Mouse (Mus musculus) adrenal gland, postnatal 36 days (tissue): ENCODE data around the gene Cxcl10. TPM values are rescaled to one million over a fixed set of nuclear protein-coding genes. Genes with fewer than 3 reads are reported as not detected.
"Not testable (repeated sequence)": the region's sequence is repeated elsewhere in the genome, so short reads cannot be mapped to it uniquely, and the experiment has no call there.

Experiments used
- DNase-seq, 2 experiments: peaks; one replicate each; pipeline ENCODE4 v3.0.0; 2021; ENCODE audit warnings: mixed read lengths in 1 of 2
- total RNA-seq, 2 experiments: library from RNA; stranded (reverse); gene quantifications; 2 replicates each; pipeline ENCODE4 v1.2.3; 2021

The Cxcl10 gene
- total RNA-seq, 2 experiments from 2014 or later: 0.43 to 1.2 TPM

DNA sequence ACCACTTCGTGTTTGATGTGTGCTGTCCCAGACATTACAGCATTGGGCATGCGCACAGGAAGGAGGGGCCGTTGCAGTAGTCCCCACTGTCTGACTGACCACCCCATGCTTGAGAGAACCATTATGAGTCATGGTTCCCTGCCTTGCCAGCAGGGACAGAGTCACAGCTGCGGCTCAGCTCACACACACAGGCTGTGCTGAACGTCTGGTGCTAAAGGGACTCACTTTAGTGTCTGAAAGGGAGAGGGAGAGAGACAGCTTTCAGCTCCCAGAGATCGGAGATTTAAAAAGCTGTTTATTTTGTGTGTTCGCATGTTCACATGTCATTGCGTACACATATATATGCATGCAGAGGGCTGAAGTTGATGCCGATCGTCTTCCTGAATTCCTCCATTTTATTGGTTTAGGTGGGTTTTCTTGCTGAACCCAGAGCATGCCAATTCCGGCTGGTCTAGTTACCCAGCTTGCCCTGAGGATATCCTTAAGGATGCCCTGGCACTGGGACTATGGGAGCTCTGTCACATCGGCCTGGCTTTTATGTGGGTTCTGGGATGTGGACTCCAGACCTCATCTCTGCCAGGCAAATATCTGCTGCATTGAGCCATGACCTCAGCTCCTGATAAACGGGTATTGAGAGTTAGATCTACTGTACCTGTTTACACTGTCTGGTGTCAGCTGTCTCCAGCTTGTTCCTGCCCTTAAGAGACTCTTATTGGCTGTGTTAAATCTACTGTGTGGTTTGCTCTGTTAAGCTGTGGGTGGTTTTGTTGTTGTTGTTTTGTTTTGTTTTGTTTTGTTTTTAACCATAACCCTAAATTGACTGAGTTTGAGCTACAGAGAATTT is 20.7 kb upstream of the Cxcl10 start:
- DNase-seq: peak; percentile 66 to 75

DNA sequence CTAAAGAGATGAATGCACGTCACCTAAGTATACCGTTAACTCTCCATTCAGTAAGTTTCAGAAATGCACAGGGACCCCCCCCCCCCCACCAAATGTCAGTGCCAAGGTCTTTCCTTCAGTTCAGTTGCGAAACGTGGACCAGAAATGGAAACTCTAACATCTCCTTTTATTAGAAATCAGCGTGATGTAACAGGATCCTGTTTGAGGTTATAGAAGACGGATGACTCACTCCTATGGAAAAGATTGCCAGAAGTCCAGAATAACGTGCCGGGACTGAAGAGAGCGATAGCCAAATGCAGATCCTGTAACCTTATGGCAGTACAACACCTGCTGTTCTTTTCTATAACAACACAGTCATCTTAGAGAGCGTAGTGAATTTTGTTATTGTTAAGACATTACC is 19.7 kb upstream of the Cxcl10 start:
- no peak for DNase-seq

DNA sequence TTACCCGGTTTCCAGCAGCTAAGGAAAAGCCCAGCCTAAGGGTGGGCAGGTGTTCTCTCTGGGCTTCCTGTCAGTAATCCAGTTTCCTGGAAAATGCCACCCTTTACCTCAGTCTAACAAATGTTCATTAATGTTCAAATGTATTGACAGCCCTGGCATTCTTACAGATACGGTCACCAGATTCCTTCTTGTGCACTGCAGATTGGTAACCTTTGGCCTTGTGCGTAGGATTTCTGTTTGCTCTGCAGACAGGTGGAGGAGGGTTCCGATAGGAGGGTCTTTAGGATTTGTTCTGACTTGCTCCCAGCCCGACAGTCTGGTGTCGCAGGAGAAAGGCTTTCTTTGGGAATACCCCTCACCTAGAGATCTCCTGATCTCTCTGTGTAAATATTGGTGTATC is 17.9 kb upstream of the Cxcl10 start:
- no peak for DNase-seq

DNA sequence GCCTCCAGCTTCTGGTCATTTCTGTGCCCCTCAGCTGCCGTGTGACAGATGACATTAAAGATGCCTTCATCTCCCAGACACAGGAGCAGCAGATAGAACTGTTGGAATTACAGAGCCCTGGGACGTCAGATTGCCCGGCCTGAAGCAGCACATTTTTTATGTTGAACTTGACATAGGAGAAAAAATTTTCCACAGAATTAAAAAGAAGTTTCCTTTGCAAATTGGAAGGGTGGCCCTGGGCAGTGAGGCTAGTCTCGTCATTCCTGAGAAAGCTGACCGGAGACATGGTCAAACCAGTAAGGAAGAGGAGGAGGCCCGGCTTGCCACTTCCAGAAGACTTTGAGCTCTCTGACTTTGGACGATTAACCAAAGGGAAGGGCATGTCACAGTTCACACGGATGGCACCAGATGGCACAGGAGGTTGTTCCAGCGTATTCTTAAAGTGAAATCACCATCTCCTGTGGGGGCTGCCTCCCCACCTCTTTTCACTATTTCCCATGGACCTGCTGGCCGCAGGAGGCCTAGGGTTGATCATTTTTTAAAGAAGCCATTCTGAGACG is 16.5 kb upstream of the Cxcl10 start:
- DNase-seq: no peak

DNA sequence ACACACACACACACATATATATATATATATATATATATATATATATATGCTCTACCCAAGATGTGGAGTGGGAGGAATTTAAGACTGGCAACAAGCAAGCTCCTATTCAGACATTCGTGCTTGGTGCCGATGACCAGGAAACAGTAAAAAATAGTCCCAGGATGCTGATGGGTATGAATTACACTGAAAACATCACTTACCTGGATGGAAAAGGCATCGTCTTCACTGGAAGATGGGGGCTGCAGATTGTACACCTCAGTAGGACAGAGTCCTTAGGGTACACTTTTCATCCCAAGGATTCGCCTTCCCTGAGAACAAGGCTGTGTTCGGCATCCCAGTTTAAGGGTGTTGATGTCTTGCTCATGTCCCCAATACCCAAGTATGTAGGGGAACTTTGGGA is 15.3 kb upstream of the Cxcl10 start:
- DNase-seq: no peak

DNA sequence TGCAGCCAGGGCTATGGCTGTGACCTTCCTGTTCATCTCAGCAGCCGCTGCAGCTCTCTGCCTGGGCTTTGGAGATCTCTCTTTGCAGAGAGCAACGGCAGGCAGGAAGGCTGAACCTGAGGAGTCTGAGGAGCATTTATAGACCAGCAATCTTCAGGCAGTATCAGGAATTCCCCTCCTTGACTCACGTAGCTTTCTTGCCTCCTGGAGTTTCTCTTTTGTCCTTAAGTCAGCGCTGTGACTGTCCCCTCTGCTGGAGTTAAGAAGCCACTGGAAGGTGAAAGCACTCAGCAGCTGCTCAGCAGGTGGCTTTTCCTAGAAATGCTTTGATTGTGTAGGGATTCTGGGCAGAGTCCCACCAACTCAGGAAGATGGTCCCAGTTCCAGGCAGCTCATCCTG is 14.5 kb upstream of the Cxcl10 start:
- DNase-seq: no peak

DNA sequence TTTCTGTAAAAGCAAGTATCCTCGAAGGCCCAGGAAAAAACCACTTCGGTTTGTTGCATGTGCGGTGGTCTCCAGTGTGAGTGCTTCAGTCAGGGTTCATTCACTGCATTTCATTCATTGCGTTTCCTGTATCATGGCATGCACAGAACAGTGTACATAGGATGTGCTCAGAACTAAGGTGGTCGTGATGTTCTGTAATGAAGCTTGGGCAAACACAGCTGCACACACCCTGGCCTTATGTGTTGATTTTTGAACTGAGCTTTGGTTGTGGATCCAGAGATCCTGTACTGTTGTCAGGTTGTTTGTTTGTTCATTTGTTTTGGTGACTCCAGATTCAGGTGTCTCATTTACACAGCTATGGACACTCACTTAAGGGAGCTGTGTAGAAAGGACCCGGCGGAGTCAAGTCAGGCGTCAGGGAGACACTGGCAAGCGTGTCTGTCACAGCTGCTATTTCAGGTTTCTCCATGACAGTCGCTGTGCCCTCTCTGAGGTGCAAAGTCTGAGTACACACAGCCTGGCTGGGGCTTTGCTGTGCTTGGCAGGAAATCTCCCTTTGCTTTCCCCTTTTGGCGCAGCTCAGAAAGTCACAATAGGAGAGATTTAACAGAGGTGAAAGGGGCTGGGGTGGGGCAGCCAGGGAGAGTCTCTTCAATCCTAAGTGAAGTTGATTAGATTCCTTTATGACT is 10.2 kb upstream of the Cxcl10 start:
- no peak for DNase-seq

DNA sequence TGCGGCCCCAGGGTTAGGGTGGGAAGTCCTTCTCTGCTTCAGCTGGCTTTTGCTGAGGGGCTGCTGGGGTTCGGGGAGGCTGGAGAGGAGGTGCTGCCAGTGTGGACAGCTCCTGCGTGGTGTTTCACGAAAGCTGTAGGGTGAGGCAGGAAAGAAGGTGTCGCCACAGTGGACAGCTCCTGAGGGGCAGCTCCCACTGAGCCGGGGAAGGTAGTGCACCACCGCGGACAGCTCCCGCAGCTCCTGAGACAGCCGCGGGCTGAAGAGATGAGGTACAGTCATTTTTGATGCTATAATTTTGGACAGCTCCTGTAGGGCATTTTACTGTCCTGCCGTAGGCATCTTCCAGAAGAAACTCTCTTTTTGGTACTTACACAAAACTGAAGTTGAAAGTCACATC is 9.3 kb upstream of the Cxcl10 start:
- DNase-seq: peak; percentile 72 to 74

DNA sequence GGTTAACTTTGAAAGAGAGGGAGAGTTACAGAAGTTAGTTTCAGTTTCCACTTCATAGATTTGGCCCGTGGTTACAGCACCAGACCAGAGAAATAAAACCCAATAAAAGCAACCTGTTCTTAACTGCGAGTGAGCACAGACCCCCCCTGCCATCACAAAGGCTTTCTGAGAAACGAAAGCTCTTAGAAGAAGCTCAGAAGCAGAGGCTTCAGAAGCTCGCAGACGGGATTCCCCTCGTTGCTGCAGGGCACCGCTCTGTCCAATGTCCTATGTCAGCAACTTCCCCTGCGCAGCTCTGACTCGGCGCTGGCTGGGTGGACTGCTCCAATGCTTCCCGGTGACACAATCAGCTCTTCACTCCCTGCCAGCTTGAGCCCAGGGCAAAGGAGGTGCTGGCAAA is 4.8 kb upstream of the Cxcl10 start:
- DNase-seq: peak; percentile 79

DNA sequence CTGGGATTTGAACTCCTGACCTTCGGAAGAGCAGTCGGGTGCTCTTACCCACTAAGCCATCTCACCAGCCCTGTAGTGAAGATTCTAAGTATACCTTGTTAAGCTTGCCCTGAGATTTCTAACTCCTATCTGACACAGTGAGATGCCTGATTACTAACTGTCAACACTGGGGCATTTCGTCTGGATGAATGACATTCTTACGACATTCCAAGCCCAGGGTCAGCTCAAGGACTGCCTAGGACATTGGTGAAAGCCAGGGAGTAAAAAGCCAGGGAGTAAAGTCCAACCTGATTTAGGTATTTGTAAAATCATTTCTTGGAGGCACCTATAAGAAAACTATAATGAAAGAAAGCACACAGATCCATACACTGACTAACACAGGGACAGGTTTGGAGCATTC is 4.0 kb upstream of the Cxcl10 start:
- DNase-seq: not testable (repeated sequence)

DNA sequence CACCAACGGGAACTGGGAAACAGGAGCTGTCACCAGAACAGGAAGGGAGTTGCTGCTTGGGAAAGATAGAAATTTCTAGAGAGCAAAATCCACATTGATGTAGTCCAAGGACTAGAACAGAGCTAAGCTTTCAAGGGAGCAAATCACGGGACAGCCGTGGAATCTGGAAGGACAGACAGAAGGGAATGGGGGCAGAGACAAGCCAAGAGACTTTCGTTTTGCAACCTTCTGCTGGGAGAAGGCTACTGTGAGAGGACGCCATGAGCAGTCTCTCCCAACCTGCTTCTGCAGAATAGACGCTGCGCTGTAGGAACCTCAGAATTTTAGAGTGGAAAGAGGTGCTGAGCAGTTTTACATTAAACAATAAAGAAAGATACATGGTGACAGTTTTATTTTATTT is 1.0 kb upstream of the Cxcl10 start:
- DNase-seq: no peak

DNA sequence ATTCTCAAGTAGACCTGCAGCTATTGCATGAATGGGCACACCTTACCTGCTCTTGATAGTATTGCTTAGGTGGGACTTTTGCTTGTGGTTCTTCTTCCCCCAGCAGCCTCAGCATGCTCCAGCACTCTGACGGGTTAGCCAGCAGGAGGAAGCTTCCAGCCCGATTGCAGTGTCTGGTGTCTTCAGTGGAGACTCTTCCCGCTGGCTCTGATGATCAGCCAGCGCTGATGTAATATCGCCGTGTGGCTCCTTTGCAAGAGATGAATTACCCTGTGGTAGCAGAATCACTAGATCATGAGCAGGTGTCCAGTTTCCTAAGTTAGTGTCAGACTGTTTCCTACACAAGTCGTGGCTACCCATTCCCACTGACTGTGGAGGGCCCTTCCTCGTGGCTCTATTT is 3.7 kb downstream of the Cxcl10 start:
- DNase-seq: no peak

DNA sequence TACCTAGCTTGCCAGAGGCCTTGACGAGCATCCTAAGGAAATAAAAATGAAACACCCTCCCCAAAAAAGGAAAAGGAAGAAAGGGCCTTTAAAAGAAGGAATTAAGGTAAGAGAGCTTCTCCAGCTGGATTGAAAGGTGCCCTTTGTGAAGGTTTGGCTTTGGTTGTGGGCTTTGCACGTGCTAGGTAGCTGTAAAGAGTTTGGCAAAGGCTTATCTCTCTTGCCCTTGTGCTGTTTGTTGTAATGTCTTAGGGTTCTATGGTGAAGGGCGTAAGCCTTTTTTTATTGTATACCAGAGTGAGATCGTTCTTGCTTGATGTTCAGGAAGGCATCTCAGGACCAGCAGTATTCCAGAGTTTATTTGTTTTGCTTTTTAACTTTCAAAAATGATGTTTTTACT is 8.1 kb downstream of the Cxcl10 start:
- no peak for DNase-seq

DNA sequence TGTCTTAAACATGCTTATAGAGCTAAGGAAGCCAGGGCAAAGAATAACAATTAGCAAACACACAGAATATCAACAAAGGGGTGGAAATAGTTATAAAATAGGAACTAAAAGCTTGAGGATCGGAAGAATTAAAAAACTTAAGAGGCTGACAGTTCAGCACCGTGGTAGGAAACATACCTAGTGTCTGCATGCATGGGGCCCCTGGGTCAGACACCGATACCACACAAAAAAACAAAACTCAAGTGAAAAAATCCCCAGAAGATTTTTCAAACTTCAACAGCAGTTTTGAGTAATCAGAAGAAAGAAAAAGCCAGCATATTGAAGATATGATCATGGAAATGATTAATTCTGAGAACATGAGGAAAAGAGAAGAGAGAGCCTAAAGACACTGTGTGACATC is 11.9 kb downstream of the Cxcl10 start:
- no peak for DNase-seq

DNA sequence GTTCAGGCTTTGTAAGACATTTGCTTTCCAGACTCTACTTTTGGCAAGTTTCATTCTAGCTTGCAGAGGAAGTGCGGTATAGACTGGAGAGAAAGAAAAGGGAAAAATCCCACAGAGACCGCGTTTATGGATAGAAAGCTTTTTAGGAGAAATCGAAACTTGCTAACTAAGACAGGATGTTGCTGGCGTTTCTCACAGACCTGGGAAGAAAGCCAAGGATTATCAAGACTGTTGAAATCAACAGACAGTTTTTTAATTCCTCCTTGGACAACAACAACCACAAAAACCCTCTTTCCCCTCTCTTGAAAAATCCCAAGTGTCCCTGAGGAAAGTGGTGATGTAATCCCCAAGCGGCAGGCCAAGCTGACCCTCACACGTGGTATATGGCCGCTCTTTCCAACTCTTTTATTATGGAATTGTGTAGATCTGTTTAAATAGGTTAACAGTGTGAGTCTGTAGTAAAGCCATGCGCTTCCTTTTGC is 16.3 kb downstream of the Cxcl10 start:
- DNase-seq: peak; percentile 50

DNA sequence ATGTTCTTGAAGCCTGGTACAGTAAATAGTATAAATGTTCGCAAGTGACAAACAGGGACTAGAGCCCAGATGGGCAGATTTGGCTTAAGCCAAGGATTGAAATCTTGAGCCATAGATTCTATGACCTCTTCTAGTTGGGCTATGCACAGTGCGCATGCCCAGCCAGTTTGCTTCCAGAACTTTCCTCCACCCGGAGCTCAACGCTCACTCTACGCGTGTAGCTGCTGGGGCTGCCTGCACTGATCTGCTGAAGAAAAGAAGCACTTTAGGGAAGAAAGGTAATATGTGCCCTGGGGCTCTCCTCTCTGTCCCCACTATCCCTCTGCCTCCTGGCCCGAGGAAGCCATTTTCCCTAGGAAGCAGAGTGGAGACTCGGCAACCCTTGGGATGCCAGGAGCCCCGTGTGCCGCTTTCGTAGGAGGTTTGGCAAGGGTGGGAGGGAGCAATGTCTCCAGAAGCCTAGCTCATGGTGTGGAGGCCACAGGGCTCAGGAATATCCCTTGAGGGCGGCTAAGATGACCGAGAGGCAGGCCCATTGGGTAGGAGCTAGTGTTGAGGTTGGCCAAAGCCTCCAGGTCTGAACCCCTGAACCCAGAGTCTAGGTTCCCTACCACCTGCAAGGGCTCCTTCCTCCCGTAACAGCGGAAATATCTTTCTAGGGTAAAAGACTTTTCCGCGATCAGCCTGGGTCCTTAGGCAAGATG is 16.9 kb downstream of the Cxcl10 start, which contains the start of gene Art3:
TSS of gene Art3 (plus strand) at position 193 of the 704 bp plus-strand sequence.
- no peak for DNase-seq

DNA sequence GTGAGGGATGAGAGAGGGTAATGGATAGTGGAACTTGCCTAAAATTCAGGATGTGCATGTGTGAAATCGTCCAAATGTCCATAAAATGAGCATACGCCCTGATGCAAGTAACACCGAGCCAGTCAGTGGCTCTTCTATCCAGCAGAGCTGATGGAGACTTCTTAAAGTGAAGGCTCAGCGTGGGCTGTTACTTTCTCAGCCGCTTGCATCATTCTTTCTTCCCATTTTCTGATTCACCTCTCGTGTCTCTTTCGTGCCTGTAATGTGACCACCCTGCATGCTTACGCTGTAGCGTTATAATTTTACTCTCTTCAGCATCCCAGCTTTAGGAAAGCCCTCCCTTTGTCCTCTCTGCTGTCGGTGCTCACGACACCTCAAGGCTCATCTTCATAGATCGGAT is 17.6 kb downstream of the Cxcl10 start:
- no peak for DNase-seq

DNA sequence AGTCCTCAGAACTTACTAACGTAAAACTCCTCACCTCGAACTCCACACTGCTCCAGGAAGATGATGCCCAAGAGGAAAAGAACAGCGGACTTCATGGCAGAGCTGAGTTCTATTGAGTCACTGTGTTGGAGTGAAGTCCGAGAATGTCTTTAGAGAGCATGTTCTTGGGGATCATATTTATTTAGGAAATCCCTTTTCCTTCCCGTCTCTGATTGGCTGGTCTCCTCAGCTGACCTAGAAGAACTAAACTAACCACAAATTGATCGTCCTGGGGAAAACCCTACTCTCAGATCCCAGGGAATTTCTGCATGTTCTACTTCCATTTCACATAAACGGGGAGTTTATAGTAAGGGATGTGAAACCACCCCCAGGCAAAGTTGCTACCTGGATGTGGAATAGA is 20.8 kb downstream of the Cxcl10 start, which contains the start of gene Cxcl9:
TSS of gene Cxcl9 (minus strand) at position 151 of the 400 bp plus-strand sequence.
- DNase-seq: no peak

DNA sequence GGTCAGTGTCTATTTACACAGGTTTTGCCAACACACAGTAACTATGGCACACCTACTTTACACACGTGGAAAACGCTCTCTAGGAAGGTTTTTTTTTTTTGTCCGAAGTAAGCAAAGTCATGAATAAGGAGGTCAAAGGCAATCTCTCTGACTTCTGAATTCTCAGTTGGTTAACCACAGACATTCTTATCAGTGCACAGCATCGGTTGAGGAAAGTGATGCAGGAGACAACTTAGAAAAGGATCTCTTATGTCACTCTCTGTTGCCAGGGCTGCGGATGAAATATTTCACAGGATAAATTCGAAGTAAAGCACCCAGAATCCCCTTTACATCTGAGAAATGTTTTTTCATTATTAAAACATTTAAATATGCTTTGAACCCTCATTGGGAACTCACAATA is 21.3 kb downstream of the Cxcl10 start:
- DNase-seq: no peak

DNA sequence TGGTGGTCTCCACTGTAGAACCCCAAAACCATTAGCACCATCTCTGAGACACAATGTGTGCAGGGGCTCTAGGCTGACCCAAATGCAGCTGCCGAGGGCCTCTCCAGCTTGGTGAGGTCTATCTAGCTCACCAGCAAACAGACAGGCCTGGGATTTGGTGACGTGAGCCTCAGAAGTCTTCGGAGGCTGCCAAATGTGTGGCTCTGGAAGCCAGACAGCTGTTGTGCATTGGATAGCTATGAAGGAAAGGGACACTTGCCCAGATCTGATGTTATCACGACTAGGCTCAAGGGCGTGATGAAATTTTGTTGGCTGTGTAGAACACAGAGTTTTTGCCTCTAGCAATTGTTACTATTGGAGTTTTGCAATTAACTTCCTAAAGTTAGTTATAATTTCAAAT is 25.4 kb downstream of the Cxcl10 start:
- DNase-seq: peak; percentile 54 to 59

DNA sequence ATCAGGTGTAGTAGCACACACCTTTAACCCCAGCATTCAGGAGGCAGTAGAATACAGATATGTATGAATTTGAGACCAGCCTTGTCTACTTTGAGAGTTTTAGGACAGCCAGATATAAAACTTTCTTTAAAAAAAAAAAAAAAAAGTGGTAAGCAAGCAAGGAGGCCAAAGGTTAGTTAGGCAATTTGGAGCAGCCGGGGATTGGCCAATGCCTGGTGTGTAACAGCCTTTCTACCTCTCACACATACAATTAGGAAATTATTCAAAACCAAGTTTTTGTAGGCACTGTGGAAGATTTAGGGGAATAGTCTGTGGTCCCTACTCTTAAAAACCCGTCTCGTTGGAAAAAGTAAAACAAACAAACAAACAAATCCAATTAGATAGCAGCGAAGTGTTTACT is 26.1 kb downstream of the Cxcl10 start:
- DNase-seq: peak in 1 of 2 experiments; percentile 26

DNA sequence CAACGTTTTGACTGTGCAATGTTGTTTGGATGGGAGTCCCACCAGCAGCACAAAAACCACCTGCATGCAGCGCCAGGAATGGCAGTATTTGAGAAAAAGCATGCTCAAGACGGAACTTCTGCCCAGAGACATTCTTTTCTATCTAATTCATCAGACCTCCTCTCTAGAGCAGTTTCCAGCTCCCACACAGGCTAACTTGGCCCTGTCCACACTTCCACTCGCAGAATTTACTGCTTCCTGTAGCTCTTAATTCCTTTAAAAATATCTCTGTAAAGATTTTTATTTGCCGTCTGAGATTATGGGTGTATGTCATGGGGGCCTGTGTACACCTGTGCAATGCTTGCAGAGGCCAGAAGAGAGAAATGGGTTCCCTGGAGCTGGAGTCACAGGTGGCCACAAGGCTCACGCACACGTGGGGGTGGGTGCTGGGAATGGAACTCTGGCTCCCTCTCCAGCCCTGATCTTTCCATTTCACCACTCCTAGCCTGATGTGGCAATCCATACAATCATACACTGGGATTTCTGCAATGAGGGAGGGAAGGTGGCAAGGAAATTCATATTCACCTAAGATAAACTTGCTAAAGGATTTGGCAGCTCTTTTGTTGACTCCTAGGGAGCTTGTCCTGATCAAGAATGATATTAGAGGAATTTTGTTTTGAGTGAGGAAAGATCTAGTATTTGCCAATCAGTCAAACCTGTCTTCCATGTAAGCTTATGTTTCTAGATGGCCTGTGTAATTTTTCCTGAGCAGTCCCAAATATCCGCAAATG is 26.9 kb downstream of the Cxcl10 start:
- peak in 1 of 2 experiments; percentile 32 for DNase-seq
